Mouse (Mus musculus) spleen, adult 2 months (tissue): ENCODE measurements around the gene Cd2bp2. TPM values are rescaled to one million over a fixed set of nuclear protein-coding genes. Genes with fewer than 3 reads are reported as not detected.

Source experiments
- DNase-seq, 2 experiments: peaks; one replicate each; pipeline versions ENCODE4 v3.0.0 to v3.0.0-alpha.2; 2012 to 2021; ENCODE audit warnings: low spot score in 2 of 2, low read depth in 1 of 2
- H3K27ac ChIP-seq: fragments of 200-500 bp; 2 replicates; pipeline ENCODE4 v1.5.1; 2012; ENCODE audit warnings: low read length, inconsistent platforms; ENCODE audit not compliant: insufficient read depth
- H3K27me3 ChIP-seq: fragments of 200-500 bp; 2 replicates; pipeline ENCODE4 v1.6.1; 2012; ENCODE audit warnings: mild to moderate bottlenecking, moderate library complexity, low read length, inconsistent platforms; ENCODE audit not compliant: control insufficient read depth, insufficient read depth
- H3K36me3 ChIP-seq: fragments of 200-500 bp; 2 replicates; pipeline ENCODE4 v1.6.1; 2012; ENCODE audit warnings: mild to moderate bottlenecking, low read length, inconsistent platforms; ENCODE audit not compliant: control insufficient read depth, insufficient read depth
- H3K4me1 ChIP-seq: fragments of 200-500 bp; 2 replicates; pipeline ENCODE4 v1.6.1; 2011; ENCODE audit warnings: inconsistent platforms; ENCODE audit not compliant: control insufficient read depth, insufficient read depth, insufficient read length
- H3K4me3 ChIP-seq: fragments of 200-500 bp; 2 replicates; pipeline ENCODE4 v1.5.1; 2011; ENCODE audit warnings: mild to moderate bottlenecking, inconsistent platforms; ENCODE audit not compliant: insufficient read depth, insufficient read length; ENCODE audit errors: extremely low read depth
- CTCF ChIP-seq: fragments of 200-500 bp; IDR thresholded peaks from 2 replicates; pipeline ENCODE4 v1.5.1; 2011; ENCODE audit warnings: mild to moderate bottlenecking, inconsistent platforms; ENCODE audit not compliant: insufficient read depth, insufficient read length, insufficient replicate concordance; ENCODE audit errors: extremely low read depth
- POLR2A ChIP-seq: fragments of 200-500 bp; IDR thresholded peaks from 2 replicates; pipeline ENCODE4 v1.6.1; 2011; ENCODE audit warnings: low read depth, low read length, inconsistent platforms
- WGBS: fragments of 180-500 bp; shearing (Covaris S2); methylation state at CpG from one replicate; pipeline ENCODE4 v1.1.7; 2018; 5-methylcytosine and 5-hydroxymethylcytosine counted together
- polyA plus RNA-seq: library from polyadenylated mRNA; depleted of rRNA; stranded (reverse); fragments of >200 nt; gene quantifications from 2 replicates; pipeline ENCODE4 v1.2.3, GENCODE M21; 2012; rRNA removed

The Cd2bp2 gene
- polyA plus RNA-seq, 1 experiment = 22.7 TPM

GRCm38 (mm10) chr7:127144412-127144811 lies 51.4 kb downstream of the Cd2bp2 start:
- no peak for DNase-seq
- Histone ChIP-seq H3K27me3 (no peaks in the 10 kb centered on the region), H3K27ac (peak overlapping the region; percentile 79), H3K36me3 (no peaks in the 10 kb centered on the region), H3K4me3 (peak overlapping the region; percentile 65), H3K4me1 (peaks cover 3% of the 10 kb centered on the region; the same call in 1 of the 2 replicates)
- WGBS = 42% methylated on average over 7 of the region's 7 CpGs
- no peak for TF ChIP-seq CTCF
- no peak for TF ChIP-seq POLR2A

GRCm38 (mm10) chr7:127142666-127143065 lies 53.2 kb downstream of the Cd2bp2 start:
- Histone ChIP-seq H3K4me3 (peak overlapping the region; percentile 22; the same call in 1 of the 2 replicates), H3K4me1 (peaks cover 9% of the 10 kb centered on the region; the same call in 1 of the 2 replicates), H3K27ac (no peak overlapping the region; the same call in 1 of the 2 replicates), H3K27me3 (no peaks in the 10 kb centered on the region), H3K36me3 (no peaks in the 10 kb centered on the region)
- TF ChIP-seq CTCF = no peak
- no peak for TF ChIP-seq POLR2A
- DNase-seq = no peak
- WGBS = 70% methylated on average over 4 of the region's 4 CpGs

GRCm38 (mm10) chr7:127142214-127142613 lies 53.6 kb downstream of the Cd2bp2 start:
- no peaks in the 10 kb centered on the region for H3K27me3 ChIP-seq
- H3K4me1 ChIP-seq = peaks cover 13% of the 10 kb centered on the region; the same call in 1 of the 2 replicates
- no peak for DNase-seq
- TF ChIP-seq CTCF = no peak
- TF ChIP-seq POLR2A = no peak
- peak overlapping the region; percentile 13; the same call in 1 of the 2 replicates for H3K27ac ChIP-seq
- 53% methylated on average over 2 of the region's 2 CpGs for WGBS
- peak overlapping the region; percentile 22; the same call in 1 of the 2 replicates for H3K4me3 ChIP-seq
- H3K36me3 ChIP-seq = no peaks in the 10 kb centered on the region

Other genes starting within 250 kb of the Cd2bp2 start
- gene Asphd1, start 246.5 kb downstream of the Cd2bp2 start, polyA plus RNA-seq = not detected in 2 replicates
- gene Sez6l2, start 245.5 kb downstream of the Cd2bp2 start, polyA plus RNA-seq = 2.4 and 2.9 TPM in 2 replicates
- 154 and 201 TPM in 2 replicates for gene Cdipt, start 220.1 kb downstream of the Cd2bp2 start, polyA plus RNA-seq
- gene Cdiptos, start 220.0 kb downstream of the Cd2bp2 start, polyA plus RNA-seq = 0.59 and 0.71 TPM in 2 replicates
- gene Mvp, start 181.4 kb downstream of the Cd2bp2 start, polyA plus RNA-seq = 63.3 and 80.9 TPM in 2 replicates
- gene Pagr1b, start 179.6 kb downstream of the Cd2bp2 start, polyA plus RNA-seq = 0.48 and 2.5 TPM in 2 replicates
- gene Pagr1a, start 178.7 kb downstream of the Cd2bp2 start, polyA plus RNA-seq = 3.1 and 3.3 TPM in 2 replicates
- 27.8 and 31.8 TPM in 2 replicates for gene Gm42742, start 175.0 kb downstream of the Cd2bp2 start, polyA plus RNA-seq
- 5.8 and 6.5 TPM in 2 replicates for gene Prrt2, start 174.8 kb downstream of the Cd2bp2 start, polyA plus RNA-seq
- gene Maz, start 169.0 kb downstream of the Cd2bp2 start, polyA plus RNA-seq = 215 and 345 TPM in 2 replicates
- 6.3 and 8.2 TPM in 2 replicates for gene Kif22, start 153.6 kb downstream of the Cd2bp2 start, polyA plus RNA-seq
- 1,018 and 1,065 TPM in 2 replicates for gene Zg16, start 108.7 kb downstream of the Cd2bp2 start, polyA plus RNA-seq
- 135 and 221 TPM in 2 replicates for gene AI467606, start 104.7 kb downstream of the Cd2bp2 start, polyA plus RNA-seq
- gene Qprt, start 73.8 kb downstream of the Cd2bp2 start, polyA plus RNA-seq = 5.5 and 5.8 TPM in 2 replicates
- gene Spn, start 58.2 kb downstream of the Cd2bp2 start, polyA plus RNA-seq = 54.6 and 56.6 TPM in 2 replicates
- gene Tbc1d10b, start 12.4 kb upstream of the Cd2bp2 start, polyA plus RNA-seq = 33.0 and 34.3 TPM in 2 replicates
- gene Mylpf, start 12.8 kb upstream of the Cd2bp2 start, polyA plus RNA-seq = 1.2 and 5.2 TPM in 2 replicates
- gene Zfp553, start 37.0 kb upstream of the Cd2bp2 start, polyA plus RNA-seq = 9.2 and 12.9 TPM in 2 replicates
- gene Sept1, start 37.1 kb upstream of the Cd2bp2 start, polyA plus RNA-seq = 280 and 335 TPM in 2 replicates
- 35.6 and 68.3 TPM in 2 replicates for gene Zfp771, start 48.2 kb upstream of the Cd2bp2 start, polyA plus RNA-seq
- 30.8 and 37.5 TPM in 2 replicates for gene Dctpp1, start 64.7 kb upstream of the Cd2bp2 start, polyA plus RNA-seq
- 12.9 and 16.0 TPM in 2 replicates for gene Sephs2, start 78.0 kb upstream of the Cd2bp2 start, polyA plus RNA-seq
- 92.1 and 105 TPM in 2 replicates for gene Itgal, start 100.2 kb upstream of the Cd2bp2 start, polyA plus RNA-seq
- gene Zfp768, start 149.5 kb upstream of the Cd2bp2 start, polyA plus RNA-seq = 7.8 and 12.1 TPM in 2 replicates
- 7.2 and 10.0 TPM in 2 replicates for gene Zfp747, start 180.0 kb upstream of the Cd2bp2 start, polyA plus RNA-seq
- gene 9130019O22Rik, start 191.1 kb upstream of the Cd2bp2 start, polyA plus RNA-seq = 3.2 and 3.7 TPM in 2 replicates
- 4.3 and 6.4 TPM in 2 replicates for gene E430018J23Rik, start 197.6 kb upstream of the Cd2bp2 start, polyA plus RNA-seq
- 6.1 TPM in 2 replicates for gene Zfp764, start 210.8 kb upstream of the Cd2bp2 start, polyA plus RNA-seq
- gene Zfp688, start 226.0 kb upstream of the Cd2bp2 start, polyA plus RNA-seq = 24.9 and 35.9 TPM in 2 replicates